Mouse (Mus musculus): ENCODE data around the gene Dexi.

Dexi gene

GRCm38 (mm10) chr16:10453872-10454582 is 88.8 kb downstream of the Dexi start:
- DNase-seq (ENCODE audit: low spot score) = no peak
